Mouse (Mus musculus) testis, postnatal 14 days (tissue): ENCODE data around the gene Mettl1.
A peak's percentile ranks its signal among the peaks of the same experiment; 100 is the strongest.
"Not testable (repeated sequence)": the region's sequence is repeated elsewhere in the genome, so short reads cannot be mapped to it uniquely, and the experiment has no call there.

ENCODE experiments used
- DNase-seq: peaks from one replicate; pipeline ENCODE4 v3.0.0; 2021; ENCODE audit warnings: low spot score

The Mettl1 gene

GRCm38 (mm10) chr10:127068360-127069038 lies 27.3 kb downstream of the Mettl1 start:
- no peak for DNase-seq

- DNase-seq, result no peak
Observed at GRCm38 (mm10) chr10:127069281-127070189, 28.3 kb downstream of the Mettl1 start.

DNA sequence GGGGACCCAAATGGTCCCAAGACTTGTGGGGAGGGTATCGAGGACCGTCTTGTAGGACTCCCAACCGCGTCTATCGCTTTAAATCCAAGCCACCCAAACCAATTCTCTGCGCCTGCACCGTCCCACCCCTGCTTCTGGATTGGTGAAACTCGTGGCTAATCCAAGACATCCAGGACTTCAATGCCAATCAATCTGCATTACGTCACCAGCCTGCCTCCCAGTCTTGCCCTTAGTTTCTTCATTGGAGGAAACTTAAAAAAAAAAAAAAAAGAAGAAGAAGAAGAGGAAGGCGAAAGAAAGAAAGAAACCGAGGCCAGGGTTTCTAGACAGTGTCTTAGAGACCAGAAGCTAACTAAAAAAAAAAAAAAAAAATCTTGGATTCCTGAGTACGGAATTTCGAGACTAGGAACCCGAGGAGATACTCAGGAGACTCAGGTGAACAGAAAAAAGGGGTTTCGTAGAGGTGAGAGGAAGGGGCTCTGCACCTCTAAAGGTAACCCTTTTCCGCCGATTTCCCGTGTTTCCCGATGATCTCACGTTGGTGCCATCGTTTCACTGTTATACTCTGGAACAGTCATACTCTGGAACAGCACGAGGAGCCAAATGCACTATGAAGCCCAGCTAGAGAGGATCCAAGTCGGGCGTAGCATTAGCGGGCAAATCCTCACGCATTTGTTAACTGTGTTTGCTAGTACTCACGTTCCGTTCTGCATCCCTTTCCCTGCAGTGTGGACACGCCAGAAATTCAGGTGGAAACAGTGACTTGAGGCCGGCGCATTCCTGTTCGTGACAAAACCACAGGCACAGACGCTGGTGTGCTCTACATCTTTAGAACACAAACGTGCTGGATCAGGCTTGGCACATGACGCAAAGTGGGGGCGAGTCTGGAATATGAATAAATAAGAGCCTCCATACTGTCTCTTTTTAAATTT lies 29.2 kb downstream of the Mettl1 start, which contains the start of gene Tspan31:
Gene Tspan31, minus strand, starts transcription at position 75 of the 932 bp plus-strand sequence.
- peak; percentile 87 for DNase-seq

- DNase-seq, result no peak
Observed at GRCm38 (mm10) chr10:127071203-127071602, 30.0 kb downstream of the Mettl1 start.

DNA sequence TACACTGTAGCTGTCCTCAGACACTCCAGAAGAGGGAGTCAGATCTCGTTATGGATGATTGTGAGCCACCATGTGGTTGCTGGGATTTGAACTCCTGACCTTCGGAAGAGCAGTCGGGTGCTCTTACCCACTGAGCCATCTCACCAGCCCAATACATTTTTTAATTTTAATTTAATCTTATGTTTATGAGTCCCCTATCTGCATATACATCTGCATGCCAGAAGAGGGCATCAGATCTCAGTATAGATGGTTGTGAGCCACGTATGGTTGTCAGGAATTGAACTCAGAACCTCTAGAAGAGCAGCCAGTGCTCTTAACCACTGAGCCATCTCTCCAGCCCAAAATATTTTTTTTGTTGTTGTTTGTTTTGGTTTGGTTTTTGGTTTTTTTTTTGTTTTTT lies 31.1 kb downstream of the Mettl1 start:
- not testable (repeated sequence) for DNase-seq

- DNase-seq, result not testable (repeated sequence)
Observed at GRCm38 (mm10) chr10:127072969-127073368, 31.8 kb downstream of the Mettl1 start.

GRCm38 (mm10) chr10:127073981-127074380 lies 32.8 kb downstream of the Mettl1 start:
- no peak for DNase-seq

DNA sequence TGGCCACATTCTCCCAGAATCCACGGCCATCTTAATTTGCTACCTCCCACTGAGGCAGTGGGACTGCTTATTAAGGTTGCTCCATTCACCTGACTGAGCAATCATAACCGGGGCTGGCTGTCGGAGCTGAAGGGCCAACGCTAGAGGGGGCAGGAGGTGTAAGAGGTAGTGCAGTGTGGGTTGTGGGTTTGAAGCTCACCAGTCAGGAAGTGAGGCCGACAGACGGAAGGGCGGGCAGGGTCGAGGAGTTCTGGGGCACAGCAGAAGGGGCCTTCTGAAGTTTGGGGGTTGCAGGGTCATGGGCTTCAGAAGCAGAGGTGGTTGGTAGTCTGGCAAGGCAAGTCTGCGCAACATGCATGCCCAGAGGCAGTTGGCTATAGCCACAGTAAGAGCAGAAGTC lies 33.9 kb downstream of the Mettl1 start, which contains the start of gene Agap2:
Gene Agap2, plus strand, starts transcription at position 205 of the 400 bp plus-strand sequence.
- DNase-seq, result no peak

DNA sequence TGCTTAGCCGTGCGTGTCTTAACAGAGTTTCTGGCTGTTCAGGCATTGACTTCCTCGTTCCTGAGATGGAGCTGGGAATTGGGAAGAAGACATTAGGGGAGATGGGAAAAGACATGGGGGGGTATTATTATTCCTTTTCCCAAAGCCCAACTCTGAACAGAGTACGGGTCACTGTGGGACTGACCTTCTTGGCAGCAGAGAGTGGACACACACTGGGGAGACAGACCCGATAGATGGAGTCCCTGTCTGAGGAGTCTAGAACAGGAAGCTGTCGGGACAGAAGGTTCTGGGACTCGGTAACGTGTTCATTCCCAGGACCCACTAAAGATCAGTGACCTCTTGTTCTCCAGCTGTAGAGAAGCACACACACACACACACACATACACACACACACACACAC lies 34.4 kb downstream of the Mettl1 start:
- no peak for DNase-seq

DNA sequence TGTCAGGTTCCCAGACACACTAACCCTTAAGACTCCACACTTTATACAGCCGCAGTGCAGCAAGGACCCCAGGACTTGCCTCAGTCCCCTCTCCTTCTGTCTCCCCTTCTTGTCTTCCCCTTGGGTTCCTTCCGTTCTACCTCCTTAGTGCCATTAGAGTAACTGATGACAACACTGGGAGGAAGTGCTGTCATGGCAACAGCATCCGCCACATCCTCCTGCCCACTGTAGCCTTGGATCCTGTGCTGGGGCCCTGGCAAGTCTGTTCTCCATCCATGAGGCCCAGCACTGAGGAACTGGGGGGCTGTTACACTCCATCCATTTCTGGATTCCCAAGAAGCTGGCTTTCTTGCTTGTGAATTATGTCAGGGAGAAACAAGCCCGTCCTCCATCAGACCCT lies 34.9 kb downstream of the Mettl1 start:
- no peak for DNase-seq

GRCm38 (mm10) chr10:127077515-127077914 lies 36.3 kb downstream of the Mettl1 start:
- no peak for DNase-seq

GRCm38 (mm10) chr10:127078001-127078676 lies 36.9 kb downstream of the Mettl1 start:
- no peak for DNase-seq

GRCm38 (mm10) chr10:127078677-127079575 lies 37.7 kb downstream of the Mettl1 start:
- DNase-seq, result no peak

DNA sequence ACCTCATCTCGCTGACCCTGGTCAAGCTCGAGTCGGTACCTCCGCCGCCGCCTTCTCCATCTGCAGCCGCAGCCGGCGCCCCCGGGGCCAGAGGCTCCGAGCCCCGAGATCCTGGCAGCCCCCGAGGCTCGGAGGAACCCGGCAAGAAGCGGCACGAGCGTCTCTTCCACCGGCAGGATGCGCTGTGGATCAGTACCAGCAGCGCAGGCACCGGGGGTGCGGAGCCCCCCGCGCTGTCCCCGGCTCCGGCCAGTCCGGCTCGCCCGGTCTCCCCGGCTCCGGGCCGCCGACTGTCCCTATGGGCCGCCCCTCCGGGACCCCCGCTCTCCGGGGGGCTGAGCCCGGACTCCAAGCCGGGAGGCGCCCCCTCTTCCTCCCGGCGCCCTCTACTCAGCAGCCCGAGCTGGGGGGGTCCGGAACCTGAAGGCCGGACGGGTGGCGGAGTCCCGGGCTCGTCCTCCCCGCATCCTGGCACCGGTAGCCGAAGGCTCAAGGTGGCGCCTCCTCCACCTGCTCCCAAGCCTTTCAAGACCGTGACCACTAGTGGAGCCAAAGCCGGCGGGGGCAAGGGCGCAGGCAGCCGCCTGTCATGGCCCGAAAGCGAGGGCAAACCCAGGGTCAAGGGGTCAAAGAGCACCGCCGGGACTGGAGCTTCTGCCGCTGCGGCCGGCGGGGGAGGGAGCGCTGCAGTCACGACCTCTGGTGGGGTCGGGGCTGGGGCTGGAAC lies 38.6 kb downstream of the Mettl1 start:
- DNase-seq, result no peak

DNA sequence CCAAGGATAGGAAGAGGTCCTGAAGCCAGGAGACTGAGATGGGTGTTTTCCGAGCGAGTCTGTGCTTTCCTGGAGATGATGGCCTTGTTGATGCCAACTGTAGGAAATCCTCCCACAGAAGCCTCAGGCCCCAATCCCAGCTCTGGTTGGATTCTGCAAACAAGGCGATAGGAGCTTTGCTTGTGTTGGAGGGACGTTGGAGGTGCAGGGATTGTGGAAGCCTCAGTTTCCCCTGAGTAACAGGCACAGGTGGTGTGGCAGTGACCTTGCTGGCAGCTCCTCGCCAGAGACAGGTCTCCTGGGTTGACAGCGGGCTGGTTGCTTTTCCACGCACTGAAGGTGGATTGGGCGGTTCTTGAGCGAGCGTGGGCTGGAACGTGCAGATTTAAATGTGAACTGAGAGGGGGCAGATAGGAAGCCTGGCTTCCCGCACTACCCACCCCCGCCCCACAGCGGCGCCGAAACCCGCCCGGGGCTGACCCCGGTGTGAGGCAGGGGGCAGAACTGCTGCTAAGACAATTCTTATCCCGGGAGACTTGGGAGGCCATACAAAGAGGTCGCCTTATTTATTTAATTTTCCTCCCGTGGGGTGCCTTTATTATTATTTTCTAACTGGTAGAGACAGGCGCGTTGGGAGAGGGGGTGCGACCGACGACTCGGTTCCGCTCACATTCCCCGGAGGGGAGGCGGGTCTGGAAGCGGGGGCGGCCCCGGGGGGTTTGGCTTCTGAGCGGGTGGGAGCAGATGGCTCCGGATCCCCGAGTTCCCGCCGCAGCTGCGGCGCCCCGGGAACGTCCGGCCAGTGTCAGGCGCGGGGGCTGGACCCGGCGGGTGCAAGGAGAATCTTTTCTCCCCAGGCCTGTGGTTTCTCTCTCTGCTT lies 39.9 kb downstream of the Mettl1 start:
- no peak for DNase-seq

- no peak for DNase-seq
Observed at GRCm38 (mm10) chr10:127081996-127082620, 40.9 kb downstream of the Mettl1 start.

- no peak for DNase-seq
Observed at GRCm38 (mm10) chr10:127083292-127083914, 42.2 kb downstream of the Mettl1 start.

- no peak for DNase-seq
Observed at GRCm38 (mm10) chr10:127083915-127084306, 42.7 kb downstream of the Mettl1 start.
